Mouse (Mus musculus): ENCODE data around the gene Mrgpra2a. TPM values are rescaled to one million over a fixed set of nuclear protein-coding genes. Genes with fewer than 3 reads are reported as not detected.
"Not testable (repeated sequence)": the region's sequence is repeated elsewhere in the genome, so short reads cannot be mapped to it uniquely, and the experiment has no call there.

Gene Mrgpra2a
- not detected for total RNA-seq (2021)

- DNase-seq; intact Hi-C loops (cut with DNase I): not testable (repeated sequence)
These were observed at the start of gene Mrgpra2a for GRCm38 (mm10) chr7:47452015-47452414. Mrgpra2a (minus strand) TSS chr7:47452139.

- DNase-seq; intact Hi-C loops (cut with DNase I): not testable (repeated sequence)
These were observed 39.3 kb upstream of the Mrgpra2a start for GRCm38 (mm10) chr7:47491266-47491665.

- intact Hi-C loops (cut with DNase I); DNase-seq: not testable (repeated sequence)
These were observed 37.5 kb upstream of the Mrgpra2a start for GRCm38 (mm10) chr7:47489438-47489837.

- DNase-seq; intact Hi-C loops (cut with DNase I): not testable (repeated sequence)
These were observed 31.2 kb upstream of the Mrgpra2a start for GRCm38 (mm10) chr7:47483181-47483580.

- DNase-seq; intact Hi-C loops (cut with DNase I): not testable (repeated sequence)
These were observed 22.0 kb upstream of the Mrgpra2a start for GRCm38 (mm10) chr7:47473904-47474303.

GRCm38 (mm10) chr7:47465278-47465981 is 13.5 kb upstream of the Mrgpra2a start:
- DNase-seq; intact Hi-C loops (cut with DNase I): not testable (repeated sequence)

GRCm38 (mm10) chr7:47445729-47446128 is 6.2 kb downstream of the Mrgpra2a start:
- DNase-seq; intact Hi-C loops (cut with DNase I): not testable (repeated sequence)

GRCm38 (mm10) chr7:47436463-47436862 is 15.5 kb downstream of the Mrgpra2a start:
- intact Hi-C loops (cut with DNase I); DNase-seq: not testable (repeated sequence)

GRCm38 (mm10) chr7:47427815-47428508 is 24.0 kb downstream of the Mrgpra2a start:
- intact Hi-C loops (cut with DNase I); DNase-seq: not testable (repeated sequence)

- intact Hi-C loops (cut with DNase I), result no loop called here
These were observed 41.3 kb downstream of the Mrgpra2a start for GRCm38 (mm10) chr7:47410602-47411001.

GRCm38 (mm10) chr7:47409545-47409944 is 42.4 kb downstream of the Mrgpra2a start:
- intact Hi-C loops (cut with DNase I), result no loop called here
- no peak for DNase-seq

More at GRCm38 (mm10) chr7:47410602-47411001, 41.3 kb downstream of the Mrgpra2a start:
- no peak for DNase-seq

- DNase-seq, result no peak
- intact Hi-C loops (cut with DNase I), result no loop called here
These were observed 50.8 kb downstream of the Mrgpra2a start for GRCm38 (mm10) chr7:47401125-47401524.

Other genes starting within 250 kb of the Mrgpra2a start
- not detected for gene Mrgpra6, start 247.2 kb downstream of the Mrgpra2a start, total RNA-seq (2021)
- gene Mrgpra9, start 199.3 kb downstream of the Mrgpra2a start, total RNA-seq (2021), result not detected
- not detected for gene Mrgpra1, start 97.9 kb downstream of the Mrgpra2a start, total RNA-seq (2021)
- gene Mrgpra2b, start 76.7 kb upstream of the Mrgpra2a start, total RNA-seq (2021), result not detected
- not detected for gene Mrgpra3, start 149.2 kb upstream of the Mrgpra2a start, total RNA-seq (2021)